ENCODE assay signal across 10 mouse cellular contexts in genomic region chr9:70139331-70139885, GRCm38 (mm10). TPM values are rescaled to one million over a fixed set of nuclear protein-coding genes. Genes with fewer than 3 reads are reported as not detected.
A peak's percentile ranks its signal among the peaks of the same experiment; 100 is the strongest.
DNase-seq lines count a peak whose midpoint lies in the region; ATAC-seq and TF ChIP-seq lines count a peak whose summit lies in the region.
"Had no signal": no experiment of that assay in that cellular context is flagged by ENCODE, and none has a peak within 500 bp of the region (broad histone marks: within the 10 kb centered on the region; RNA-seq: fewer than 3 reads in every experiment).

No protein-coding gene starts in this region.

- peaks cover 7% of the 10 kb centered on the region; the same call in 1 of the 2 replicates for H3K27me3 ChIP-seq in hindbrain, embryonic 14.5 days (ENCODE audit: control insufficient read depth, insufficient read depth, low read length)
- H3K27me3 ChIP-seq in hindbrain, embryonic 13.5 days = peaks cover 11% of the 10 kb centered on the region; the same call in 1 of the 2 replicates
- H3K27me3 ChIP-seq in kidney, embryonic 16.5 days (ENCODE audit: insufficient read depth, low read length) = no peaks in the 10 kb centered on the region
- H3K27me3 ChIP-seq in midbrain, embryonic 13.5 days = peaks cover 19% of the 10 kb centered on the region

- peaks cover 6% of the 10 kb centered on the region; the same call in 1 of the 2 replicates for H3K4me1 ChIP-seq in hindbrain, embryonic 14.5 days (replicated peaks; ENCODE audit: control insufficient read depth, insufficient read depth, low read length)
- H3K4me1 ChIP-seq in hindbrain, embryonic 13.5 days (replicated peaks) = peaks cover 29% of the 10 kb centered on the region
- peaks cover 13% of the 10 kb centered on the region for H3K4me1 ChIP-seq in cortical plate, adult 2 months (ENCODE audit: control insufficient read depth, insufficient read depth, low read length)
- peaks cover 38% of the 10 kb centered on the region for H3K4me1 ChIP-seq in kidney, embryonic 16.5 days (ENCODE audit: insufficient read depth, low read length)
- peaks cover 17% of the 10 kb centered on the region for H3K4me1 ChIP-seq in midbrain, embryonic 13.5 days (replicated peaks)

- H3K4me3 ChIP-seq in hindbrain, embryonic 14.5 days (replicated peaks; ENCODE audit: low read length) = no peak overlapping the region
- no peak overlapping the region for H3K4me3 ChIP-seq in hindbrain, embryonic 13.5 days
- H3K4me3 ChIP-seq in cortical plate, adult 2 months (ENCODE audit: insufficient read depth, low read length) = peak overlapping the region; percentile 94
- no peak overlapping the region for H3K4me3 ChIP-seq in kidney, embryonic 16.5 days (ENCODE audit: low read length)
- H3K4me3 ChIP-seq in midbrain, embryonic 13.5 days (replicated peaks) = no peak overlapping the region

- H3K4me2 ChIP-seq in hindbrain, embryonic 14.5 days (replicated peaks) = peak overlapping the region; percentile 95; the same call in 1 of the 2 replicates
- no peak overlapping the region for H3K4me2 ChIP-seq in hindbrain, embryonic 13.5 days
- peak overlapping the region; percentile 33 for H3K4me2 ChIP-seq in kidney, embryonic 16.5 days (replicated peaks; ENCODE audit: low read depth, low read length)
- no peak overlapping the region for H3K4me2 ChIP-seq in midbrain, embryonic 13.5 days (replicated peaks)

- ATAC-seq in hindbrain, embryonic 14.5 days (ENCODE audit: low FRiP score) = no peak
- no peak for ATAC-seq in hindbrain, embryonic 13.5 days (ENCODE audit: low FRiP score)
- ATAC-seq in kidney, embryonic 16.5 days (ENCODE audit: low FRiP score, low TSS enrichment) = peak; percentile 46; the same call in 1 of the 2 replicates
- ATAC-seq in midbrain, embryonic 13.5 days = no peak
- ATAC-seq: activated CD4-positive, CD25-positive, alpha-beta regulatory T cell, adult 4 months had no signal

- no peak for DNase-seq in hindbrain, embryonic 14.5 days (ENCODE audit: low spot score)
- peak; percentile 27 to 29 for DNase-seq in B cell, adult 2 months
- DNase-seq in T-cell, adult 2 months (ENCODE audit: low spot score) = no peak
- DNase-seq: gastrocnemius, postnatal 25 days; lung, postnatal 10 days had no signal

- 50% methylated on average over 7 of the region's 7 CpGs for WGBS in hindbrain, embryonic 14.5 days
- 52% methylated on average over 7 of the region's 7 CpGs for WGBS in hindbrain, embryonic 13.5 days
- 13% methylated on average over 7 of the region's 7 CpGs for WGBS in kidney, embryonic 16.5 days
- WGBS in midbrain, embryonic 13.5 days = 60% methylated on average over 7 of the region's 7 CpGs

- TF ChIP-seq CTCF in cortical plate, adult 2 months (IDR thresholded peaks at IDR 0.05; ENCODE audit: extremely low read depth, insufficient read depth, low read length) = no peak

- no peaks in the 10 kb centered on the region for H3K9me3 ChIP-seq in hindbrain, embryonic 14.5 days (ENCODE audit: control insufficient read depth, low read length)
- H3K9me3 ChIP-seq in hindbrain, embryonic 13.5 days = no peaks in the 10 kb centered on the region
- H3K9me3 ChIP-seq in kidney, embryonic 16.5 days (ENCODE audit: low read length) = no peaks in the 10 kb centered on the region
- no peaks in the 10 kb centered on the region for H3K9me3 ChIP-seq in midbrain, embryonic 13.5 days

- TF ChIP-seq POLR2A in cortical plate, adult 2 months (IDR thresholded peaks at IDR 0.05; ENCODE audit: extremely low read depth, insufficient read depth, low read length) = no peak

- H3K9ac ChIP-seq in hindbrain, embryonic 14.5 days = no peak overlapping the region
- H3K9ac ChIP-seq in hindbrain, embryonic 13.5 days = no peak overlapping the region
- H3K9ac ChIP-seq in kidney, embryonic 16.5 days (replicated peaks; ENCODE audit: low read length) = 0 out of 2 replicates have a peak overlapping the region, but pooled peaks have one; percentile 35
- H3K9ac ChIP-seq in midbrain, embryonic 13.5 days (replicated peaks) = no peak overlapping the region

- H3K36me3 ChIP-seq in hindbrain, embryonic 14.5 days (replicated peaks; ENCODE audit: control insufficient read depth, insufficient read depth) = no peaks in the 10 kb centered on the region
- H3K36me3 ChIP-seq in hindbrain, embryonic 13.5 days = no peaks in the 10 kb centered on the region
- no peaks in the 10 kb centered on the region for H3K36me3 ChIP-seq in kidney, embryonic 16.5 days (ENCODE audit: insufficient read depth, low read length)
- no peaks in the 10 kb centered on the region for H3K36me3 ChIP-seq in midbrain, embryonic 13.5 days

- H3K27ac ChIP-seq in hindbrain, embryonic 14.5 days = no peak overlapping the region
- no peak overlapping the region for H3K27ac ChIP-seq in hindbrain, embryonic 13.5 days
- H3K27ac ChIP-seq in cortical plate, adult 2 months (ENCODE audit: insufficient read depth, low read length) = no peak overlapping the region
- peak overlapping the region; percentile 88 for H3K27ac ChIP-seq in kidney, embryonic 16.5 days (ENCODE audit: low read length)
- H3K27ac ChIP-seq in midbrain, embryonic 13.5 days = no peak overlapping the region

RNA-seq across cellular contexts. Expression of gene Fam81a, which starts 3.0 kb away (rescaled TPM):
- polyA plus RNA-seq in hindbrain, embryonic 14.5 days (2014; fragmentation: Nextera tagmentation; extraction: Ambion mirVana) = 12.9 TPM in 2 replicates
- 7.9 and 10.0 TPM in 2 replicates for polyA plus RNA-seq in hindbrain, embryonic 13.5 days (2015; fragmentation: Nextera tagmentation; extraction: Ambion mirVana)
- polyA plus RNA-seq in cortical plate, adult 2 months (2012; rRNA removed) = 135 and 144 TPM in 2 replicates
- 14.6 and 14.9 TPM in 2 replicates for polyA plus RNA-seq in kidney, embryonic 16.5 days (2015; fragmentation: Nextera tagmentation; extraction: Ambion mirVana)
- polyA plus RNA-seq in midbrain, embryonic 13.5 days (2015; fragmentation: Nextera tagmentation; extraction: Ambion mirVana) = 4.0 and 5.1 TPM in 2 replicates

Comparison
In these comparisons a context has a peak if more than half of its experiments do, and no peak if none do; other contexts are left out.
1. H3K4me2 ChIP-seq: peak in hindbrain, embryonic 14.5 days (single experiment) and kidney, embryonic 16.5 days (single experiment); none in hindbrain, embryonic 13.5 days (single experiment) and midbrain, embryonic 13.5 days (single experiment).
2. DNase-seq: peak in B cell, adult 2 months (2 of 2); none in hindbrain, embryonic 14.5 days (single experiment) and T-cell, adult 2 months (single experiment).